Mouse (Mus musculus): ENCODE results near the gene Chordc1.

- TF ChIP-seq POLR2A (IDR thresholded peaks at IDR 0.05; ENCODE audit: control insufficient read depth, extremely low read depth, insufficient read depth, low read length, poor library complexity) = peak; percentile 81
- peak; percentile 72 for TF ChIP-seq CTCF (IDR thresholded peaks at IDR 0.05; ENCODE audit: borderline replicate concordance, control insufficient read depth, extremely low read depth, insufficient read depth, low read length, poor library complexity)
Measured at GRCm38 (mm10) chr9:18291571-18292429, at the start of gene Chordc1.

All from thymus, adult 2 months (tissue).